Mouse (Mus musculus) hindbrain, embryonic 13.5 days (tissue): Measurements from ENCODE around the gene Apex1. TPM values are rescaled to one million over a fixed set of nuclear protein-coding genes. Genes with fewer than 3 reads are reported as not detected.
"Not testable (repeated sequence)": the region's sequence is repeated elsewhere in the genome, so short reads cannot be mapped to it uniquely, and the experiment has no call there.

Experiments
- ATAC-seq: fragments of 200-750 bp; cut with Nextera tagmentation; 2 replicates; pipeline ENCODE4 v1.8.0; 2017; ENCODE audit warnings: moderate TSS enrichment; ENCODE audit not compliant: low FRiP score
- H3K27ac ChIP-seq: fragments of 300-500 bp; sonication (generic); 2 replicates; pipeline ENCODE4 v1.5.1; 2015; ENCODE audit warnings: inconsistent platforms, mild to moderate bottlenecking, moderate library complexity
- H3K27me3 ChIP-seq: fragments of 300-500 bp; sonication (generic); 2 replicates; pipeline ENCODE4 v1.6.1; 2015; ENCODE audit warnings: mild to moderate bottlenecking, inconsistent platforms
- H3K36me3 ChIP-seq: fragments of 300-500 bp; sonication (generic); 2 replicates; pipeline ENCODE4 v1.6.1; 2015; ENCODE audit warnings: mild to moderate bottlenecking, inconsistent platforms
- H3K4me1 ChIP-seq: fragments of 300-500 bp; sonication (generic); replicated peaks from 2 replicates; pipeline ENCODE4 v1.6.1; 2015; ENCODE audit warnings: inconsistent platforms
- H3K4me2 ChIP-seq: fragments of 300-500 bp; sonication (generic); 2 replicates; pipeline ENCODE4 v1.6.1; 2015; ENCODE audit warnings: inconsistent platforms, mild to moderate bottlenecking, moderate library complexity
- H3K4me3 ChIP-seq: fragments of 300-500 bp; sonication (generic); 2 replicates; pipeline ENCODE4 v1.5.1; 2015; ENCODE audit warnings: mild to moderate bottlenecking, inconsistent platforms
- H3K9ac ChIP-seq: fragments of 300-500 bp; sonication (generic); 2 replicates; pipeline ENCODE4 v1.6.1; 2015; ENCODE audit warnings: mild to moderate bottlenecking, inconsistent platforms
- H3K9me3 ChIP-seq: fragments of 300-500 bp; sonication (generic); 2 replicates; pipeline ENCODE4 v1.6.1; 2016; ENCODE audit warnings: inconsistent platforms
- WGBS: fragments of 180-500 bp; shearing (Covaris S2); methylation state at CpG from one replicate; pipeline ENCODE4 v1.1.7; 2015; 5-methylcytosine and 5-hydroxymethylcytosine counted together
- polyA plus RNA-seq: library from polyadenylated mRNA; unstranded; fragments of >200 nt; fragmentation: Nextera tagmentation; extraction: Ambion mirVana; gene quantifications from 2 replicates; pipeline ENCODE4 v1.2.1, GENCODE M21; 2015

Gene Apex1
- polyA plus RNA-seq, 1 experiment from 2014 or later = 225 TPM

- H3K27me3 ChIP-seq = no peaks in the 10 kb centered on the region
- peak; percentile 100 for ATAC-seq
- H3K4me3 ChIP-seq = peak within 1 kb of the TSS; percentile 93
- peaks cover 33% of the 10 kb centered on the region for H3K36me3 ChIP-seq
- no peaks in the 10 kb centered on the region for H3K9me3 ChIP-seq
- H3K4me1 ChIP-seq = peaks cover 44% of the 10 kb centered on the region
- H3K4me2 ChIP-seq = peak within 1 kb of the TSS; percentile 92
- WGBS = under 1% methylated on average over 67 of the region's 68 CpGs
- peak within 1 kb of the TSS; percentile 91 for H3K27ac ChIP-seq
- H3K9ac ChIP-seq = peak within 1 kb of the TSS; percentile 99
These were observed 6.2 kb downstream of the Apex1 start, which contains the start of the genes Pip4p1 and Pnp for GRCm38 (mm10) chr14:50930754-50931492. Pip4p1 (minus strand) TSS chr14:50930856. Pnp (plus strand) TSS chr14:50931082.

- ATAC-seq = no peak
- peak overlapping the region; percentile 59 for H3K4me2 ChIP-seq
- peaks cover 38% of the 10 kb centered on the region for H3K4me1 ChIP-seq
- H3K27ac ChIP-seq = peak overlapping the region; percentile 90
- no peaks in the 10 kb centered on the region for H3K27me3 ChIP-seq
- peaks cover 28% of the 10 kb centered on the region for H3K36me3 ChIP-seq
- H3K4me3 ChIP-seq = peak overlapping the region; percentile 93
- H3K9ac ChIP-seq = peak overlapping the region; percentile 63
- WGBS = 8% methylated on average over 12 of the region's 12 CpGs
- no peaks in the 10 kb centered on the region for H3K9me3 ChIP-seq
These were observed 6.8 kb downstream of the Apex1 start for GRCm38 (mm10) chr14:50931493-50932020.

GRCm38 (mm10) chr14:50936649-50937048 is 11.9 kb downstream of the Apex1 start:
- H3K27ac ChIP-seq = no peak overlapping the region
- 70% methylated on average over 1 of the region's 1 CpGs for WGBS
- no peak overlapping the region for H3K9ac ChIP-seq
- H3K4me2 ChIP-seq = no peak overlapping the region
- ATAC-seq = no peak
- H3K9me3 ChIP-seq = no peaks in the 10 kb centered on the region
- H3K4me1 ChIP-seq = peaks cover 4% of the 10 kb centered on the region
- H3K27me3 ChIP-seq = no peaks in the 10 kb centered on the region
- no peaks in the 10 kb centered on the region for H3K36me3 ChIP-seq
- H3K4me3 ChIP-seq = no peak overlapping the region

GRCm38 (mm10) chr14:50938119-50938908 is 13.5 kb downstream of the Apex1 start:
- Histone ChIP-seq H3K4me1 (no peaks in the 10 kb centered on the region), H3K27ac (no peak overlapping the region), H3K9ac (no peak overlapping the region), H3K9me3 (no peaks in the 10 kb centered on the region), H3K36me3 (no peaks in the 10 kb centered on the region), H3K27me3 (no peaks in the 10 kb centered on the region), H3K4me2 (no peak overlapping the region), H3K4me3 (no peak overlapping the region)
- 92% methylated on average over 3 of the region's 3 CpGs for WGBS
- no peak for ATAC-seq

- Histone ChIP-seq H3K9ac (no peak overlapping the region), H3K27ac (no peak overlapping the region)
- WGBS = 46% methylated on average over 2 of the region's 2 CpGs
These were observed 14.2 kb downstream of the Apex1 start for GRCm38 (mm10) chr14:50938940-50939339.

GRCm38 (mm10) chr14:50943932-50944667 is 19.3 kb downstream of the Apex1 start, which contains the start of gene Gm49342:
Gm49342 (plus strand) TSS chr14:50944517.
- no peaks in the 10 kb centered on the region for H3K27me3 ChIP-seq
- H3K9ac ChIP-seq = peak within 1 kb of the TSS; percentile 67
- H3K36me3 ChIP-seq = no peaks in the 10 kb centered on the region
- H3K4me1 ChIP-seq = peaks cover 8% of the 10 kb centered on the region
- H3K27ac ChIP-seq = peak within 1 kb of the TSS; percentile 83
- 19% methylated on average over 31 of the region's 31 CpGs for WGBS
- peak; percentile 97 for ATAC-seq
- peak within 1 kb of the TSS; percentile 61 for H3K4me2 ChIP-seq
- H3K4me3 ChIP-seq = peak within 1 kb of the TSS; percentile 47
- H3K9me3 ChIP-seq = no peaks in the 10 kb centered on the region

More at GRCm38 (mm10) chr14:50938940-50939339, 14.2 kb downstream of the Apex1 start:
- no peak overlapping the region for H3K4me3 ChIP-seq
- H3K36me3 ChIP-seq = no peaks in the 10 kb centered on the region
- H3K4me2 ChIP-seq = no peak overlapping the region
- H3K27me3 ChIP-seq = no peaks in the 10 kb centered on the region
- no peaks in the 10 kb centered on the region for H3K9me3 ChIP-seq
- ATAC-seq = no peak
- no peaks in the 10 kb centered on the region for H3K4me1 ChIP-seq

GRCm38 (mm10) chr14:50944668-50945033 is 19.9 kb downstream of the Apex1 start:
- H3K27ac ChIP-seq = peak overlapping the region; percentile 83
- H3K9ac ChIP-seq = peak overlapping the region; percentile 67
- not testable (repeated sequence) for H3K27me3 ChIP-seq, H3K36me3 ChIP-seq, H3K4me1 ChIP-seq, H3K9me3 ChIP-seq
- peak overlapping the region; percentile 61 for H3K4me2 ChIP-seq
- peak; percentile 97 for ATAC-seq
- WGBS = under 1% methylated on average over 15 of the region's 15 CpGs
- H3K4me3 ChIP-seq = peak overlapping the region; percentile 47

- Histone ChIP-seq H3K4me3 (peak overlapping the region; percentile 47), H3K4me2 (peak overlapping the region; percentile 61), H3K9ac (peak overlapping the region; percentile 67), H3K27ac (peak overlapping the region; percentile 83)
- H3K4me1 ChIP-seq, H3K9me3 ChIP-seq, H3K36me3 ChIP-seq, H3K27me3 ChIP-seq: not testable (repeated sequence)
- WGBS = 8% methylated on average over 6 of the region's 6 CpGs
- peak; percentile 37; the same call in 1 of the 2 replicates for ATAC-seq
These were observed 20.3 kb downstream of the Apex1 start for GRCm38 (mm10) chr14:50945081-50945480.

GRCm38 (mm10) chr14:50945526-50945925 is 20.8 kb downstream of the Apex1 start:
- not testable (repeated sequence) for H3K36me3 ChIP-seq, H3K27ac ChIP-seq, ATAC-seq, H3K4me1 ChIP-seq, H3K9me3 ChIP-seq, H3K27me3 ChIP-seq
- H3K4me2 ChIP-seq = peak overlapping the region; percentile 61
- H3K9ac ChIP-seq = 0 out of 2 replicates have a peak overlapping the region, but pooled peaks have one; percentile 67
- peak overlapping the region; percentile 47 for H3K4me3 ChIP-seq
- WGBS = 39% methylated on average over 3 of the region's 3 CpGs

- WGBS = 87% methylated on average over 10 of the region's 10 CpGs
- no peaks in the 10 kb centered on the region for H3K4me1 ChIP-seq
- no peak overlapping the region for H3K9ac ChIP-seq
- H3K9me3 ChIP-seq = no peaks in the 10 kb centered on the region
- H3K4me2 ChIP-seq = no peak overlapping the region
- H3K27ac ChIP-seq = no peak overlapping the region
- peaks cover 9% of the 10 kb centered on the region for H3K36me3 ChIP-seq
- no peaks in the 10 kb centered on the region for H3K27me3 ChIP-seq
- H3K4me3 ChIP-seq = no peak overlapping the region
- ATAC-seq = no peak
These were observed 30.7 kb downstream of the Apex1 start for GRCm38 (mm10) chr14:50955487-50955886.

- peak; percentile 93 for ATAC-seq
- H3K27ac ChIP-seq, H3K9me3 ChIP-seq, H3K9ac ChIP-seq, H3K36me3 ChIP-seq, H3K4me3 ChIP-seq, H3K27me3 ChIP-seq, H3K4me1 ChIP-seq: not testable (repeated sequence)
- WGBS = 8% methylated on average over 19 of the region's 19 CpGs
- peak within 1 kb of the TSS; percentile 40 for H3K4me2 ChIP-seq
These were observed 31.3 kb downstream of the Apex1 start, which contains the start of gene Pnp2 for GRCm38 (mm10) chr14:50955942-50956508. Pnp2 (plus strand) TSS chr14:50955992.
